Mouse (Mus musculus) forebrain, embryonic 12.5 days (tissue): Measurements from ENCODE around the gene Aqr. TPM values are rescaled to one million over a fixed set of nuclear protein-coding genes. Genes with fewer than 3 reads are reported as not detected.
"Not testable (repeated sequence)": the region's sequence is repeated elsewhere in the genome, so short reads cannot be mapped to it uniquely, and the experiment has no call there.

ENCODE experiments used
- ATAC-seq: fragments of 200-750 bp; cut with Nextera tagmentation; 2 replicates; pipeline ENCODE4 v1.8.0; 2017; ENCODE audit warnings: moderate TSS enrichment; ENCODE audit not compliant: low FRiP score
- H3K27ac ChIP-seq: fragments of 300-500 bp; sonication (generic); 2 replicates; pipeline ENCODE4 v1.5.1; 2016; ENCODE audit warnings: mild to moderate bottlenecking
- H3K27me3 ChIP-seq: fragments of 300-500 bp; sonication (generic); 2 replicates; pipeline ENCODE4 v1.6.1; 2016; ENCODE audit warnings: mild to moderate bottlenecking
- H3K36me3 ChIP-seq: fragments of 300-500 bp; sonication (generic); replicated peaks from 2 replicates; pipeline ENCODE4 v1.6.1; 2016; ENCODE audit warnings: mild to moderate bottlenecking
- H3K4me1 ChIP-seq: fragments of 300-500 bp; sonication (generic); 2 replicates; pipeline ENCODE4 v1.6.1; 2016
- H3K4me2 ChIP-seq: fragments of 300-500 bp; sonication (generic); 2 replicates; pipeline ENCODE4 v1.6.1; 2016; ENCODE audit warnings: mild to moderate bottlenecking, moderate library complexity
- H3K4me3 ChIP-seq: fragments of 300-500 bp; sonication (generic); replicated peaks from 2 replicates; pipeline ENCODE4 v1.5.1; 2016; ENCODE audit warnings: mild to moderate bottlenecking
- H3K9ac ChIP-seq: fragments of 300-500 bp; sonication (generic); 2 replicates; pipeline ENCODE4 v1.6.1; 2016; ENCODE audit warnings: mild to moderate bottlenecking
- H3K9me3 ChIP-seq: fragments of 300-500 bp; sonication (generic); 2 replicates; pipeline ENCODE4 v1.6.1; 2016
- WGBS: fragments of 180-500 bp; shearing (Covaris S2); methylation state at CpG from one replicate; pipeline ENCODE4 v1.1.7; 2016; 5-methylcytosine and 5-hydroxymethylcytosine counted together
- polyA plus RNA-seq: library from polyadenylated mRNA; unstranded; fragments of >200 nt; fragmentation: Nextera tagmentation; extraction: Ambion mirVana; gene quantifications from 2 replicates; pipeline ENCODE4 v1.2.1, GENCODE M21; 2016

The Aqr gene
- 58.9 and 71.2 TPM in 2 replicates for polyA plus RNA-seq

DNA sequence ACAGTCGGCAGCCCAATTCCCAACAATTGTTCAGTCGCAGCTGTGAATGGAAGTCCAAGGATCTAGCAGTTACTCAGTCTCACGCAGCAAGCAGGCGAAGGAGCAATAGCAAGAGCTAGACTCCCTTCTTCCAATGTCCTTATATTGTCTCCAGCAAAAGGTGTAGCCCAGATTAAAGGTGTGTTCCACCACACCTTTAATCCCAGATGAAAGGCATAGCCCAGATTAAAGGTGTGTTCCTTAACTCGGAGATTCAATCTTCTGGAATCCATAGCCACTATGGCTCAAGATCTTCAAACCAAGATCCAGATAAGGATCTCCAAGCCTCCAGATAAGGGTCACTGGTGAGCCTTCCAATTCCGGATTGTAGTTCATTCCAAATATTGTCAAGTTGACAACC, at the start of gene Aqr:
TSS of gene Aqr (minus strand) at position 101 of the 400 bp plus-strand sequence.
- H3K4me3 ChIP-seq, H3K4me2 ChIP-seq, H3K4me1 ChIP-seq, H3K9ac ChIP-seq, H3K27me3 ChIP-seq, ATAC-seq, H3K36me3 ChIP-seq, H3K9me3 ChIP-seq, H3K27ac ChIP-seq: not testable (repeated sequence)
- 83% methylated on average over 1 of the region's 6 CpGs for WGBS

DNA sequence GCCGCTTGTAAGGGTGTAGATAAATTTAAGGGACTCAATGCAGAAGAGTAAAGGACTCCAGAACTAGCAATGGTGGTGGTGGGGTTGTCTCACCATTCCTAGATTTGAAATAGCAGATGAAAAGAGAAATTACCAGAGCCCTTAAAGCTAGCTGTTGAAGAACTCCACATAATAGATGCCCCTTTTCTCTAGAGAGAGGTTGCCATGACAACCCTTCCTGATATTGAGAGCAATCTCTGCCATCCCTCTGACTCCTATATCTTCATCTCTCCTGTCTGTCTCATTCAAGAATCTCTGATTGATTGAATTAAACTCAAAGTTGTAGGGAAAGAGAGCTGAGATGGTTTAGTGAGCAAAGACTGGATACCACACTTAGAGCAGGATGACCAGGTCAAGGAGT, 49.7 kb upstream of the Aqr start:
- Histone ChIP-seq H3K9ac (no peak overlapping the region), H3K27me3 (no peaks in the 10 kb centered on the region), H3K4me2 (no peak overlapping the region), H3K9me3 (no peaks in the 10 kb centered on the region), H3K36me3 (no peaks in the 10 kb centered on the region), H3K4me1 (0 out of 2 replicates have a peak, but pooled peaks cover 3% of the 10 kb centered on the region), H3K4me3 (no peak overlapping the region), H3K27ac (no peak overlapping the region)
- ATAC-seq: no peak
- WGBS: 82% methylated on average over 1 of the region's 1 CpGs

DNA sequence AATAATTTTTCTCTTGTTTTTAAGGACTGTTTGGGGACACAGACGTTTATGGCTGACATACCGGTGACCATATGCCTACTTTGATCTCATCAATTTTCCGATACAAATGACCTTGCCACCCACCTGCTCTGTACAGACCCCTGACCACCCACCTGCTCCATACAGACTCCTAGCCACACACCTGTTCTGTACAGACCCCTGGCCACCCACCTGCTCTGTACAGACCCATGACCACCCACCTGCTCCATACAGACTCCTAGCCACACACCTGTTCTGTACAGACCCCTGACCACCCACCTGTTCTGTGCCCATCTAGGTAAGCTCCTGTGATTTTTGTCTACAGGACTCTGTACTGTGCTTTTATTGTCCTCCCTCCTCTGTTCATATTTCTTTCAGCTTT, 48.8 kb upstream of the Aqr start:
- WGBS: 85% methylated on average over 3 of the region's 3 CpGs
- Histone ChIP-seq H3K9me3 (no peaks in the 10 kb centered on the region), H3K27ac (no peak overlapping the region), H3K4me3 (no peak overlapping the region), H3K27me3 (no peaks in the 10 kb centered on the region), H3K36me3 (no peaks in the 10 kb centered on the region), H3K4me2 (no peak overlapping the region), H3K9ac (no peak overlapping the region), H3K4me1 (0 out of 2 replicates have a peak, but pooled peaks cover 3% of the 10 kb centered on the region)
- ATAC-seq: no peak

DNA sequence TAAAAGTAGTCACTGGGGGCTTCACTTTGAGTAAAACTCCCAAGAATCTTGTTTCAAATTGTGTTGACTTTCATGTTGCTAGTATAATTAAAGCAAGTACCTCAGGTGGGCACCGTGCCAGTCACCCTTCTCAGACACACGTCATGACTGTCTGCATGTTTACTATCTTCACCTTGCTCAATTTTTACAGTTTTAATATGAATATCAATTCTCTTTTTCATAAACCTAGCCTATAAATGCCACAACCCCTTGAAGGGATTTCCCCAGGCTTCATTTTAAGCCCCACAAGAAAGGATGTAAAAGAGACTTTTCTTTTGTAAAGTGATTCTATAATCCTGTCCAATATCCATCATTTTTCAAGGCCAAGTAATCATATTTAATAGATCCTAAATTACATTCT, 44.4 kb upstream of the Aqr start:
- Histone ChIP-seq H3K9ac (no peak overlapping the region), H3K9me3 (no peaks in the 10 kb centered on the region), H3K4me1 (no peaks in the 10 kb centered on the region), H3K36me3 (no peaks in the 10 kb centered on the region), H3K27me3 (no peaks in the 10 kb centered on the region), H3K27ac (no peak overlapping the region), H3K4me2 (no peak overlapping the region), H3K4me3 (no peak overlapping the region)
- WGBS: 82% methylated on average over 2 of the region's 2 CpGs
- no peak for ATAC-seq

DNA sequence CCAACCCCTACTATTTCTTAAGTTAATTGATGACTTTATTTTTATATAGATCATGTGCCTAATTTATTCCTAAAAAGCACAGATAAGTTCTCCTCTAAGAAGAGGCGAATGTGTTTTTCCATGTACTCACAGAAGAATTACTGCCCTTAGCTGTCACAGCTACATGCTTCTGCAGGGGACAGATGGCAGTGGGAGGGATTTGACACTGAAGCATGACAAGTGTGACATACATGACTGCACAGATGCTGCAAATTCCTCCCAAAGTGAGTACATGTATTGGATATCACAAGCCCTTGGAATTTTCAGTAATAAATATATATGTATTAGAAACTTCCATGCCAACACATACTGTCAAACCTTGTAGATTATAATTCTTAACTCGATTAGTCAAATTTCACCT, 41.8 kb upstream of the Aqr start:
- Histone ChIP-seq H3K9me3 (no peaks in the 10 kb centered on the region), H3K4me3 (no peak overlapping the region), H3K27ac (no peak overlapping the region), H3K36me3 (no peaks in the 10 kb centered on the region), H3K9ac (no peak overlapping the region), H3K4me2 (no peak overlapping the region), H3K4me1 (no peaks in the 10 kb centered on the region), H3K27me3 (no peaks in the 10 kb centered on the region)
- 82% methylated on average over 2 of the region's 2 CpGs for WGBS
- ATAC-seq: no peak

DNA sequence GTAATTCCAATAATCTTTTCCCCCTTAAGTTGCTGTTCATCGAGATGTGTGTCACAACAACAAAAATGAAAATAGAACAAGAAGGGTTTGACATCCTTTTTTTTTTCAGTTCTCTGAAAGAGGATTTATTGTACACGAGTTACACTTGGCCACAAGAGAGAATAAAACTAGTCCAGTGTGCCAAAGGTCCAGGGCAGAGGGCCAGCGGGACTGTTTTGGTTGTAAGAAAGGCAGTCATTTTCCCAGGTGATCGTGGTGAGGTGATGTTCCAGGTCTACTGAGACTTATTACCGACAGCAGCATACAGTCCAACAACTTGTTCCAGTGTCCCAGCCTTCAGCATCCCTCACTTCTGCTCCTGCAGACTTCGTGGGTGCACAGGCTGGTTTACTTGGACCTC, 18.2 kb upstream of the Aqr start:
- H3K27ac ChIP-seq: no peak overlapping the region
- peaks cover 4% of the 10 kb centered on the region for H3K4me1 ChIP-seq
- no peak overlapping the region for H3K4me3 ChIP-seq
- no peak overlapping the region for H3K9ac ChIP-seq
- no peaks in the 10 kb centered on the region for H3K36me3 ChIP-seq
- no peaks in the 10 kb centered on the region for H3K27me3 ChIP-seq
- 76% methylated on average over 6 of the region's 6 CpGs for WGBS
- no peak overlapping the region for H3K4me2 ChIP-seq
- no peak for ATAC-seq
- no peaks in the 10 kb centered on the region for H3K9me3 ChIP-seq

DNA sequence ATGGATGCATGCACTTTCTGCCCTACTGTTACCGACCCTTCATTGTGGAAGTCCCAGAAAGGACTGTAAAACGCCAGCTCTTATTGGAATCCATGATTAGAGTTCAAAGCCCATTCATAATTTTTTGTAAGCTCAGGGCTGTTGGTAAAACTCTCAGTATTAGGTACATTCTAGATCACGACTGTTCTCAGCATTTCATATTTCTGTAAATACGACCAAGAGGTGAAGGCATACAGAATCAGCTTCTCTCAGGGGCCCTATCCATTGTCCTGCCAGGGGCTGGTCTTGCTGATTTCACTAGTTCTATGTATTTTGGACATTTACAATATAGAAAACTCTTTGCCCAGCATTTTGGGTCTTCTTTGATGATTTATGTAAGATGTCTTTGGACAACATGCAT, 14.8 kb upstream of the Aqr start:
- 34% methylated on average over 4 of the region's 4 CpGs for WGBS

DNA sequence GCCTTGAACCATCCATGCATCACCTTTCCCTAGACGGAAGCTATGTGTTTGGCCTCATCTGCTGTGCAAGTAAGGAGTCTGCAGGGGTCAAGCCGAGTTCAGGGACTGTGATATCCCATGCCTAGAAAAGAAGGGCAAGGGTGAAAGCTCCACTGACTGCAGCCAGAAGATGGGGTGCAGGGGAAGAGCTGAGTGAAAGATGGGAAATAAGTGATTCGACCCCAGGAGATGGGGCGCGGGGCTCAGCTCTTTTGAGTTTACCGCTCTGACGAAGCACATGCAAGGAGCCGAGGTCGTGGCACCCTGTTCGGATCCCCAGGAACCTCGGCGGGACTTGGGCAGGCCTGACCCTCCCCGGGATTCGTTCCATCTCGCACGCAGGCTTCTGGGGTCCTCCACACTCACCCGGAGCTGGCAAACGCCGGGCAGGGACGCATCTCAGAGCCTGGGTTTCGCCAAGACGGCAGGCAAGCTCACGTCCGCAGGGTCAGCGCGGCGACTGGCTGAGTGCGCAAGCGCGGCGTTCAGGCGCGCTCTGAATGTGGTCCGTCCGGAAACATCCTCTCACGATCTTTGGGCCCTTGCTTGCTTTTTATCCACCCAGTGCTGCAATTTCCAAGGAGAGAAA, 14.2 kb upstream of the Aqr start, which contains the start of gene Zfp770:
TSS of gene Zfp770 (minus strand) at position 538 of the 628 bp plus-strand sequence.
- WGBS: under 1% methylated on average over 36 of the region's 36 CpGs

More for the DNA sequence above, 14.8 kb upstream of the Aqr start:
- peak overlapping the region; percentile 83 for H3K4me3 ChIP-seq
- H3K9ac ChIP-seq: peak overlapping the region; percentile 82
- peaks cover 7% of the 10 kb centered on the region for H3K36me3 ChIP-seq
- H3K4me1 ChIP-seq: peaks cover 10% of the 10 kb centered on the region
- no peaks in the 10 kb centered on the region for H3K9me3 ChIP-seq
- peak; percentile 41; the same call in 1 of the 2 replicates for ATAC-seq
- peak overlapping the region; percentile 71; the same call in 1 of the 2 replicates for H3K27ac ChIP-seq
- no peaks in the 10 kb centered on the region for H3K27me3 ChIP-seq
- H3K4me2 ChIP-seq: peak overlapping the region; percentile 63

DNA sequence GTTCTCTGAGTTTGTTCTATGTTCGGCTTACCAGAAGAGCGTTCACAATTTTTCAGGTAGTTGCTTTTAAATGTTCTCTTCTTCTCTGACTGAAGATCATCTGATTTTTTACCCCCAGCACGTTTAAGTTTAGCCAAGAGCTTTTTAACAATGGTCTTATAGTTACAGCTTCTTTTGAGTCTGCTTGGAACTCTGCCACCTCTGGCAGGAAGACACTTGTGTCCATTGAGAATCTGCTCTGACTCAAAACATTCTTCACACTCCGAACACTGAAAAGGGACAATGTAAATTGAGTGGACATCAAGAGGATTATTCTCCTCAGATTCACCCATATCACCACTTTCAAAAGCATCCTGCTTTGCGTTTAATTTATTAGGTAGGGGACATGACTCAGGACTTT, 9.6 kb upstream of the Aqr start:
- H3K27me3 ChIP-seq: no peaks in the 10 kb centered on the region
- no peak overlapping the region for H3K27ac ChIP-seq
- ATAC-seq: no peak
- no peak overlapping the region for H3K9ac ChIP-seq
- no peaks in the 10 kb centered on the region for H3K9me3 ChIP-seq
- no peak overlapping the region for H3K4me3 ChIP-seq
- H3K4me1 ChIP-seq: peaks cover 10% of the 10 kb centered on the region
- H3K36me3 ChIP-seq: peaks cover 22% of the 10 kb centered on the region
- 86% methylated on average over 5 of the region's 5 CpGs for WGBS
- no peak overlapping the region for H3K4me2 ChIP-seq

More for the DNA sequence above, 14.2 kb upstream of the Aqr start, which contains the start of gene Zfp770:
- H3K9ac ChIP-seq: peak within 1 kb of the TSS; percentile 82
- H3K27ac ChIP-seq: peak within 1 kb of the TSS; percentile 71
- H3K36me3 ChIP-seq: peaks cover 12% of the 10 kb centered on the region
- peaks cover 10% of the 10 kb centered on the region for H3K4me1 ChIP-seq
- H3K4me2 ChIP-seq: peak within 1 kb of the TSS; percentile 63
- peak within 1 kb of the TSS; percentile 83 for H3K4me3 ChIP-seq
- H3K27me3 ChIP-seq: no peaks in the 10 kb centered on the region
- peak; percentile 95 for ATAC-seq
- no peaks in the 10 kb centered on the region for H3K9me3 ChIP-seq

DNA sequence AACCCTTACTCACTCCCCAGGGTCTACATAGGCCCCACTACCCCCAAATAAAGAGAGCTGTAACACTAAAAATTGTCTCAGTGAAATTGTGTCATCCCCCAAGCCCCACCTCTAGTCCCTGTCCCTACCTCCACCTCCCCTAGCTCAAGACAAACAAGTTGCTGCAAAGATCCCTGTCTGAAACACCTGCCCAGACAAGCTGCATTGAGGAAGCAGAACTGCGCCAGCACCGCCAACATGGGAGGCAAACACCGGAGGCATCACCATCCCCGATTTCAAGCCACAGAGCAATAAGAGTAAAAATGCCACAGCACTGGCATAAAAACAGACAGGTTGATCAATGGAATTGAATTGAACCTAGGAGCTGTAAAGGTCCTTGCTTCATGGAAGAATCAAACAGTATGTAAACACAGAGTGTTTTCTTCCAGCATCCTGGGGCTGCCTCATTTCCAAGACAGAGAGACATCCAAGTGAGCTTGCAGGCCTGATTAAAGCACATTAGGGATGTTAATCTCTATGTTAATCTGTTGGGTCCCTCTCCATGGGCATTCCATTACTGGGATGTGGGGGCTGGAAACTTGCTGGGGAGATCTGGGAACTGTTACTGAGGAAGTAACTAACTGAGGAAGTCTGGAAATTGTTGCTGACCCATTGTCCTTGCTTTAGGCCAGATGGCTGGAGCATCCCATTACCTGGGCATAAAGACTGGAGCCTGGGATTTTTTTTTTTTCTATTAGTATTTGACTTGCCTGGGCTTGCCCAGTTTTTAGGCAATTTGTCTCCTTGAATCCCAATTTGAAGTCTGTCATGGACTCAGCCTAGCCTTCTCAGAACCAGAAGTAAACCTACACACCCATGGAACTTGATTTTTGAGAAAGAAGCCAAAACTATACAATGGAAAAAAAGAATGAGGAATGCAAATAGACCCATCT, 8.8 kb downstream of the Aqr start:
- WGBS: 46% methylated on average over 4 of the region's 4 CpGs
- no peak overlapping the region for H3K9ac ChIP-seq
- H3K27me3 ChIP-seq: 0 out of 2 replicates have a peak, but pooled peaks cover 3% of the 10 kb centered on the region
- H3K9me3 ChIP-seq: no peaks in the 10 kb centered on the region
- H3K4me1 ChIP-seq: peaks cover 9% of the 10 kb centered on the region
- no peak overlapping the region for H3K4me3 ChIP-seq
- H3K36me3 ChIP-seq: no peaks in the 10 kb centered on the region
- no peak overlapping the region for H3K27ac ChIP-seq
- no peak overlapping the region for H3K4me2 ChIP-seq
- no peak for ATAC-seq

DNA sequence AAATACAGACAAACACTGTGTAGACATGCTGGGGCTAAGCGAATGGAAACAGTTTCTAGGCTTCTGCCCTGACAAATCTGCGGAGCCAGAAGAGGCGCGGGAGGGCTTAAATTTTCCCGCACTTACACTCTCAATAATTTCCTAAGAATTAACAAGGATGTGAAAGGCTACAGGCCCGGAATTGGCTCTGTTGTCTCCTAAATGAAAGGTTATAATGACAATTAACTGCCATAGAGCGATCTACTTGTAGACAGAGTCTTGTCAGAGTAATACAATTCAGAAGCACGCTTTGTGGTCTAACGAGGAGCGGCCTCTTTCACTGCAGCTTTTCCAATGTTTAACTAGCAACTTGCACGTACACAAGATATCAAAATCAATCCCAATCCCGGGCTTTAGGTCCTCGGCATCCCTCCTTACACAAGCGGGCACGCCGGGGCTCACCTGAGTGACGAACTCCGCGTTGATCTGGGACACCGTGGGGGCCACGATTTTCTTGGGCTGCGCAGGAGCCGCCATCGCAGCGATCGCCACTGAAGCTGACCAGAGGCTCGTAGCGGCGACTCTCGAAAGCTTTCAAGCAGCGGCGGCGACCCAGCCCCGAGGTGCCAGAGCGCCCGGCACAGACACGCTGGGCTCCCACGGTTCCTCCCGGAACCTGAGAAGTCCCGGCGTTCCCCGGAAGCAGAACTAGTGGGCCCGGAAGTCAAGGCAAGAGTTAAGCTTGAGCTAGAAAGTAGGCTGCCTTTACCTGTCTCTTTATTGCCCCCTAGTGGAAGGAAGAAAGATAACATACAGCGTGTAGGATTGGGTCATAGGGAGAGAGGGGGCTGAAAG, 12.0 kb downstream of the Aqr start:
- peak overlapping the region; percentile 88 for H3K4me3 ChIP-seq
- peak overlapping the region; percentile 83 for H3K9ac ChIP-seq
- peak overlapping the region; percentile 92 for H3K4me2 ChIP-seq
- 0 out of 2 replicates have a peak, but pooled peaks cover 3% of the 10 kb centered on the region for H3K27me3 ChIP-seq
- peaks cover 9% of the 10 kb centered on the region for H3K4me1 ChIP-seq
- peaks cover 21% of the 10 kb centered on the region for H3K36me3 ChIP-seq
- H3K9me3 ChIP-seq: no peaks in the 10 kb centered on the region
- H3K27ac ChIP-seq: 0 out of 2 replicates have a peak overlapping the region, but pooled peaks have one; percentile 31
- peak; percentile 94 for ATAC-seq
- whole genome bisulfite sequencing: under 1% methylated on average over 44 of the region's 44 CpGs

DNA sequence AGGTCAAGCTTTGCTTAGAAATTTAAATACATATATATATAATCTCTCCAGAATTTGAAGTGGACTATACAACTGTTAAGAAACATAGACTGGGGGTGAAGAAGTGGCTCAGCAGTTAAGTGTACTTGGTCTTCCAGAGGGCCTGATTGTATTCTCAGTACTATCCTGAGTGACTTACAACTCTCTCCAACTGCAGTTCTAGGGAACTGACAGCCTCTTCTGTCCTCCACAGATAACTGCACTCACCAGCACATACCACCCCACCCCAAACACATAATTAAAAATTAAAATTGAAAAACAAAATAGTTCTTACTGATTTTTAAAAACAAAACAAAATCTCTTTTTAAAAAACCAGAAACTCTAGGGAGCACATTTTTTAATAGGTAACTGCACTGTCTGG, 13.6 kb downstream of the Aqr start:
- ATAC-seq: no peak
- H3K27ac ChIP-seq: no peak overlapping the region
- H3K4me1 ChIP-seq: peaks cover 9% of the 10 kb centered on the region
- no peaks in the 10 kb centered on the region for H3K9me3 ChIP-seq
- 0 out of 2 replicates have a peak, but pooled peaks cover 2% of the 10 kb centered on the region for H3K27me3 ChIP-seq
- H3K4me2 ChIP-seq: no peak overlapping the region
- H3K36me3 ChIP-seq: peaks cover 29% of the 10 kb centered on the region
- H3K4me3 ChIP-seq: no peak overlapping the region
- no peak overlapping the region for H3K9ac ChIP-seq
